Mouse (Mus musculus) hindbrain, embryonic 13.5 days (tissue): ENCODE results near the gene Pde7b. TPM values are rescaled to one million over a fixed set of nuclear protein-coding genes. Genes with fewer than 3 reads are reported as not detected.
"Not testable (repeated sequence)": the region's sequence is repeated elsewhere in the genome, so short reads cannot be mapped to it uniquely, and the experiment has no call there.

Source experiments
- ATAC-seq: fragments of 200-750 bp; cut with Nextera tagmentation; 2 replicates; pipeline ENCODE4 v1.8.0; 2017; ENCODE audit warnings: moderate TSS enrichment; ENCODE audit not compliant: low FRiP score
- H3K27ac ChIP-seq: fragments of 300-500 bp; sonication (generic); 2 replicates; pipeline ENCODE4 v1.5.1; 2015; ENCODE audit warnings: inconsistent platforms, mild to moderate bottlenecking, moderate library complexity
- H3K27me3 ChIP-seq: fragments of 300-500 bp; sonication (generic); 2 replicates; pipeline ENCODE4 v1.6.1; 2015; ENCODE audit warnings: mild to moderate bottlenecking, inconsistent platforms
- H3K36me3 ChIP-seq: fragments of 300-500 bp; sonication (generic); 2 replicates; pipeline ENCODE4 v1.6.1; 2015; ENCODE audit warnings: mild to moderate bottlenecking, inconsistent platforms
- H3K4me1 ChIP-seq: fragments of 300-500 bp; sonication (generic); replicated peaks from 2 replicates; pipeline ENCODE4 v1.6.1; 2015; ENCODE audit warnings: inconsistent platforms
- H3K4me2 ChIP-seq: fragments of 300-500 bp; sonication (generic); 2 replicates; pipeline ENCODE4 v1.6.1; 2015; ENCODE audit warnings: inconsistent platforms, mild to moderate bottlenecking, moderate library complexity
- H3K4me3 ChIP-seq: fragments of 300-500 bp; sonication (generic); 2 replicates; pipeline ENCODE4 v1.5.1; 2015; ENCODE audit warnings: mild to moderate bottlenecking, inconsistent platforms
- H3K9ac ChIP-seq: fragments of 300-500 bp; sonication (generic); 2 replicates; pipeline ENCODE4 v1.6.1; 2015; ENCODE audit warnings: mild to moderate bottlenecking, inconsistent platforms
- H3K9me3 ChIP-seq: fragments of 300-500 bp; sonication (generic); 2 replicates; pipeline ENCODE4 v1.6.1; 2016; ENCODE audit warnings: inconsistent platforms
- WGBS: fragments of 180-500 bp; shearing (Covaris S2); methylation state at CpG from one replicate; pipeline ENCODE4 v1.1.7; 2015; 5-methylcytosine and 5-hydroxymethylcytosine counted together
- polyA plus RNA-seq: library from polyadenylated mRNA; unstranded; fragments of >200 nt; fragmentation: Nextera tagmentation; extraction: Ambion mirVana; gene quantifications from 2 replicates; pipeline ENCODE4 v1.2.1, GENCODE M21; 2015

The Pde7b gene
- polyA plus RNA-seq, 1 experiment from 2014 or later = 2.4 TPM

DNA sequence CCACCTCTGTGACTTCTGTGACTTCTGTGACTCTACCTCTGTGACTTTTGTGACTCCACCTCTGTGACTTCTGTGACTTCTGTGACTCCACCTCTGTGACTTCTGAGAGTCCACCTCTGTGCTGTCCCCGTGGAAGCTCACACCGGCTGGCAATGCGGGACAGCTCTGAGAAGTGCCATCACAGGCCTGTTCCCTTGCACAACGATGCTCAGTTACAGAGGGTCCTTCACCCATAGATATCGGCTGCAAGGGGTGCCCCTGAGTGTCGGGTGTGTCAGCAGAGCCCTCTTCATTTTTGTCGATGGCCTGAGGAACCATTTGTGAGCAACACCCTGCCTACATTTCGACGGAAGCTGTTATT, 206.4 kb downstream of the Pde7b start:
- Histone ChIP-seq H3K9me3 (no peaks in the 10 kb centered on the region), H3K4me2 (no peak overlapping the region), H3K4me1 (no peaks in the 10 kb centered on the region), H3K4me3 (no peak overlapping the region), H3K27ac (no peak overlapping the region), H3K27me3 (no peaks in the 10 kb centered on the region), H3K9ac (no peak overlapping the region), H3K36me3 (no peaks in the 10 kb centered on the region)
- ATAC-seq = no peak
- WGBS = 86% methylated on average over 9 of the region's 9 CpGs

DNA sequence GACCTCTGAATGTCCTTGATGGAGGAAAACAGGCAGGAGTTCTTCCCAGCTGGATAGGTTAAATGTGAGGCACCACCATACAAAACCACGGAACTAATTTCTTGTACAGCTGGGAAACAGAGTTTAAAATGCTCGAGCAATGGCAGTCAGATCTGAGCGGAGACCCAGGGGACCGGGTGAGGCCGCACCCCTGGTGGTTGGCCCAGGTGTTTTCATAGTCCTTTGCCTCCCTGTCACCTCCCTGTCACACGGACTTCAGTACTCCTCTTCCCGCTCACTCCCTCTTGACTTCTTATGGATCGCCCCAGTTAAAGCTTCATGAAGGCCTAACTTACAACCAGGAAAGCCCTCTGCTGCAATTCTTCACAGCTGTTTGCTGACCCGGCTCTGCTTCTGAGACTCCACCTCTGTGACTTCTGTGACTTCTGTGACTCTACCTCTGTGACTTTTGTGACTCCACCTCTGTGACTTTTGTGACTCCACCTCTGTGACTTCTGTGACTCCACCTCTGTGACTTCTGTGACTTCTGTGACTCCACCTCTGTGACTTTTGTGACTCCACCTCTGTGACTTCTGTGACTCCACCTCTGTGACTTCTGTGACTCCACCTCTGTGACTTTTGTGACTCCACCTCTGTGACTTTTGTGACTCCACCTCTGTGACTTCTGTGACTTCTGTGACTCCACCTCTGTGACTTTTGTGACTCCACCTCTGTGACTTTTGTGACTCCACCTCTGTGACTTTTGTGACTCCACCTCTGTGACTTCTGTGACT, 206.9 kb downstream of the Pde7b start:
- 71% methylated on average over 9 of the region's 9 CpGs for WGBS
- H3K27me3 ChIP-seq, H3K9me3 ChIP-seq, H3K4me2 ChIP-seq, H3K4me3 ChIP-seq, ATAC-seq, H3K9ac ChIP-seq, H3K27ac ChIP-seq, H3K4me1 ChIP-seq, H3K36me3 ChIP-seq: not testable (repeated sequence)

DNA sequence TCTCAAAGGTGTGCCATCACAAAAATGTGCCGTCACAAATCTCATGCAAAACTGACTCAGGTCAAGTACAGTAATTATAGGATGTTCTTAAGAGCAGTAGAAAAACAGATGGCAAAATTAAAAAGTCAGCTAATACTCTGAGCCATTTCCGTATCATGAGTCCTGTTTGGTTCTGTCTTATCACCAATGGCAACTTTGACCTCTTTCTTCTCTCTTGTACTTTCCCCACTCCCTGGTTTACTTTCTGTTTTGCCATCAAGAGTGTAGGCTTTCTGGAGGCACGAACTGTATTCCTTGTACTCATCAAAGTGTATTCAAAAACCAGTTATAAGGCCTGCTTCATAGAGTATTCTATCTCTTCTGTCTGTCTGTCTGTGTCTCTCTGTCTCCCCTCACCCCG, 211.0 kb downstream of the Pde7b start:
- no peaks in the 10 kb centered on the region for H3K4me1 ChIP-seq
- no peak overlapping the region for H3K9ac ChIP-seq
- no peaks in the 10 kb centered on the region for H3K36me3 ChIP-seq
- H3K27me3 ChIP-seq = no peaks in the 10 kb centered on the region
- no peak overlapping the region for H3K4me2 ChIP-seq
- no peaks in the 10 kb centered on the region for H3K9me3 ChIP-seq
- WGBS = 94% methylated on average over 4 of the region's 4 CpGs
- no peak overlapping the region for H3K4me3 ChIP-seq
- ATAC-seq = no peak
- no peak overlapping the region for H3K27ac ChIP-seq

DNA sequence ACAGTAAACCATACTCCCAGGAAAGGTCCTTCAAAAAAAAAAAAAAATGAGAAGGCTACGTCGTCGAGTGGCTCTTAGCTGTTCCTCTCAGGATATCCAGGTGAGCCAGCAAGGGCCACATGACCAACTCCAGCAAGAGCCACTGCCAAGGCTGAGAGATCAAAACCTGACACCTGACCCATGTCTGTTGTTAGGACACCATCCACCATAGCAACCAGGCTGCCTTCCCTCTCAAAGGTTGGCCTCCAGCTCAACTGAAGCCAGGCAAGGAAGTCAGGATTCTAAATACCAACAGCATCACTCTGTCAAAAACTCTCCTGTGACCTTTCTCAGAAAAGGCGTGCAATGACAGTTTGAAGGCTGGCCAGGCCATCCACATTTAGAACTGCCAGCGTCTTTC, 211.4 kb downstream of the Pde7b start:
- WGBS = 88% methylated on average over 5 of the region's 5 CpGs

DNA sequence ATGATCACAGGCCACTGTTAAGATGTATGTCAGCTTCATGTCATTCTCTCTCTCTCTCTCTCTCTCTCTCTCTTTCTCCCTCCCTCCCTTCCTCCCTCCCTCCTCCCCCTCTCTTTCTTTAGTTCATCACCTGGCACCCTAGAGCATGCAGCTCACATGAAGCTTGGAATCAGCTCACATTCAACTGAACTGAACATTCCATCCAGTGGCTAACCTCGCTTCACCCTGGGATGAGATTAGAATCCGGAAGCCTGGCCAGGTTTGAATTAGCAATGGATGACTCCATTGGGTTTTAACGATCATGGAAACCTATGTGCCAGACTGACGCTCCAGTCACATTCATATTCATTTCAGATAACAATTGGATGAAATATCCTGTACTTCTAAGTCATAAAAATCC, 215.1 kb downstream of the Pde7b start:
- Histone ChIP-seq H3K4me1 (no peaks in the 10 kb centered on the region), H3K27ac (no peak overlapping the region), H3K4me3 (no peak overlapping the region), H3K36me3 (no peaks in the 10 kb centered on the region), H3K27me3 (no peaks in the 10 kb centered on the region), H3K9ac (no peak overlapping the region), H3K4me2 (no peak overlapping the region), H3K9me3 (no peaks in the 10 kb centered on the region)
- WGBS = 87% methylated on average over 4 of the region's 4 CpGs
- ATAC-seq = no peak

More for the DNA sequence above, 211.4 kb downstream of the Pde7b start:
- no peaks in the 10 kb centered on the region for H3K9me3 ChIP-seq
- no peak overlapping the region for H3K4me3 ChIP-seq
- no peaks in the 10 kb centered on the region for H3K27me3 ChIP-seq
- H3K9ac ChIP-seq = no peak overlapping the region
- no peak overlapping the region for H3K4me2 ChIP-seq
- ATAC-seq = no peak
- no peak overlapping the region for H3K27ac ChIP-seq
- H3K4me1 ChIP-seq = no peaks in the 10 kb centered on the region
- no peaks in the 10 kb centered on the region for H3K36me3 ChIP-seq

DNA sequence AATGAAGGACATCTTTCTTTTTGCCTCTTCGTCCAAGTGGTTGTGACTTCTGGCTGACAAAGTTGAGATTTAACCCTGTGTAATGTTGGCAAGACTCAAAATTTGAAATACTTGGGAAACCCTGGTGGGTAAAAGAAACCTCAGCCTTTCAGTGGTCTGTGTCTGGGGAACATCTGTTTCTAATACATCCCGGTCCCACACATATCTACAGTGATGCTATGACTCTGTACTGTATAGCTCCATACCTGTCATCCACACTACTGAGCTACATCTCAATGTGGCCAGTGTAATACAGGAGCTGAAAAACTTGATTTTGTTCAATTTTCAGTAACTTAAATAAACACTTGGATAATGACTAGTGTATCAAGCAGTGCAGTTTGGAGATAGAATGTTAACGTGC, 216.4 kb downstream of the Pde7b start:
- H3K4me2 ChIP-seq = no peak overlapping the region
- no peaks in the 10 kb centered on the region for H3K36me3 ChIP-seq
- H3K4me1 ChIP-seq = no peaks in the 10 kb centered on the region
- H3K9me3 ChIP-seq = no peaks in the 10 kb centered on the region
- ATAC-seq = no peak
- H3K9ac ChIP-seq = no peak overlapping the region
- no peaks in the 10 kb centered on the region for H3K27me3 ChIP-seq
- WGBS = 87% methylated on average over 3 of the region's 3 CpGs
- H3K4me3 ChIP-seq = no peak overlapping the region
- H3K27ac ChIP-seq = no peak overlapping the region

DNA sequence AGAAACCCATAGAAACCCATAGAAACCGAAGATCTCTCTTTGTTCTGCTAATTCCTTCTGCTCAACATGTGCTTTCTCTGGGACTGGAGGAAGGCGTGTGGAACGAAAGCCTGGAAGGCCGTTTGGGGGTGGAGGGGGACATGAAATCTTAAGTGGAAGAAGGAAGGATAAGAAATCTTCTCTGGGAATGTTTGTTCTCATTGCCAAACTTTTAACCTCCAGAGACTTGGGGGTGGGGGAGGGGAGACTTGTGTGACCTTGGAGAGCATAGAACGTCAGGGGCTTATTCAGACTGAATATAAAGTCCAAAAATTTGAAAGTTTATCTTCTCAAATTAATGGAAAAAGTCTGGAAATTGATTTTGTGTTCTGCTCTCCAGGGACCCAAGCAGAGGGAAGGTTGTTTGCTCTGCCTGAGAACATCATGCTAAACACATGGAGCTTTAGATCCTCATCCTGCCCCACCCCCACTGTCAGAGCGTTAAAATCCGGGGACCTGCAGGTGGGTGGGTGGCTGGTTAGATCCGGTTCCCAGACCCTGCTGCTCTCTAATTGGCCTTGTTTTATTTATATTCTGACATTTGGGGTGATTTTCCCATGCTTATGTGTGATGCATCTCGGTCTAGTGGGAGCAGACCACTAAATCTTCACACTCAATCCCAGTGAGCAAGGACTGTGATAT, 217.0 kb downstream of the Pde7b start:
- H3K4me1 ChIP-seq = no peaks in the 10 kb centered on the region
- no peaks in the 10 kb centered on the region for H3K27me3 ChIP-seq
- H3K9ac ChIP-seq = no peak overlapping the region
- ATAC-seq = no peak
- H3K27ac ChIP-seq = no peak overlapping the region
- WGBS = 69% methylated on average over 9 of the region's 9 CpGs
- H3K4me2 ChIP-seq = no peak overlapping the region
- no peaks in the 10 kb centered on the region for H3K36me3 ChIP-seq
- no peak overlapping the region for H3K4me3 ChIP-seq
- H3K9me3 ChIP-seq = no peaks in the 10 kb centered on the region

DNA sequence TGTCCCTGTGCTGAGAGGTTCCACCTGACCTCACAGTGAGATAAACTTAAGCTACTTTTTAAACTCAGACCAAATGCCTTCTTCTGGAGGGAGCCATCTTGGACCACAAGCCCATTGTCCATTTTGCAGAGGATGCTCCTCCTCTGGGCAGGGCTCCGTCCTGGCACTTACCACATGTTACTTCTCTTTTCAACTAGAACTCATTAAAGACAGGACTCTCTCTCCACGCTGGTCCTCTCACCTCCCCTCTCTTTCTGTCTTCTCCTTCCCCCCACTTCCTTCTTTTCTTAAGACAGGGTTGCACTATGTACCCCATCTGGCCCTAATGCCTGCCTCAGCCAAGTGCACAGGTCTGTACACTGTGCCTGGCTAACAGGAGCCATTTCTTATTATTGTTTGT, 217.8 kb downstream of the Pde7b start:
- Histone ChIP-seq H3K9ac (no peak overlapping the region), H3K36me3 (no peaks in the 10 kb centered on the region), H3K27ac (no peak overlapping the region), H3K9me3 (no peaks in the 10 kb centered on the region), H3K4me1 (no peaks in the 10 kb centered on the region), H3K27me3 (no peaks in the 10 kb centered on the region), H3K4me2 (no peak overlapping the region), H3K4me3 (no peak overlapping the region)
- no peak for ATAC-seq
- 97% methylated on average over 2 of the region's 2 CpGs for WGBS

DNA sequence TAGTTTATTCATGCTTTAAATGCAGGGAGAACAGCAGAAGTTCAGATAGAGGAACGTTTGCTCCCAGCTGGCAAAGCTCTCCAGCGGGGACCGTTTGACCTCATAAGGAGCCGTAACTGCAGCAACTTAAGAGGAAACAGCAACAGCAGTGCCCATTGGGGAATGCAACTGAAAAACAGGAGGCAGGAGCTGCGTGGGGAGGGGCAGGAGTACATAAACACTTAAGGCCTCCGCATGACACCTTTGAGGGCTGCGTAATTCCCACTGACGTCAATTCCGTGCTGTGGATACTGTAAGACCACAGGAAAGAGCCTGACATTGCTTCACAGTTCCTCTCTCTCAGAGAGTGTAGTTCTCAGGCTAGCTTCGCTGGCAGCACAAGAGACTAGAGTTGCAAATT, 219.4 kb downstream of the Pde7b start:
- WGBS = 81% methylated on average over 10 of the region's 10 CpGs
- H3K9me3 ChIP-seq = no peaks in the 10 kb centered on the region
- no peaks in the 10 kb centered on the region for H3K27me3 ChIP-seq
- ATAC-seq = no peak
- H3K27ac ChIP-seq = no peak overlapping the region
- H3K4me2 ChIP-seq = no peak overlapping the region
- H3K4me3 ChIP-seq = no peak overlapping the region
- H3K9ac ChIP-seq = no peak overlapping the region
- no peaks in the 10 kb centered on the region for H3K4me1 ChIP-seq
- H3K36me3 ChIP-seq = no peaks in the 10 kb centered on the region

DNA sequence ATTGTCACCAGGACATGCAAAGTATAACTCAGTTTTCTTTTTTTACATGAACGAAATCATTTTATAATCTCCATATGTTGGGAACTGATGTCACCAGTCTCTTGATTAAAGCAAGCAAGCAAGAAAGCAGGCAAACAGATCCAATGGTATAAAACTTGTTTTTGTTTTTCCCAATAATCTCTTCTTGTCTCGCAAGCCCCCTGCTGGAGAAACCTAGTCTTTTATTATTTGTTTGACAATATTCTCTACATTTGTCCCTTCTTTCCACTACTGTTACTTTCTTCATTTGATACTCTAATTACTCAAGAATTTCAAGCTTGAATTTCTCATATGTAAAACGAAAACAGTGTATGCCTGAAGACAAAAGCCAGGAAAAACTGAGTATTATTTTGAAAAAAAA, 220.1 kb downstream of the Pde7b start:
- H3K9ac ChIP-seq = no peak overlapping the region
- no peaks in the 10 kb centered on the region for H3K27me3 ChIP-seq
- no peak for ATAC-seq
- H3K4me2 ChIP-seq = no peak overlapping the region
- no peaks in the 10 kb centered on the region for H3K36me3 ChIP-seq
- no peaks in the 10 kb centered on the region for H3K9me3 ChIP-seq
- H3K4me3 ChIP-seq = no peak overlapping the region
- no peaks in the 10 kb centered on the region for H3K4me1 ChIP-seq
- no peak overlapping the region for H3K27ac ChIP-seq
- 90% methylated on average over 3 of the region's 3 CpGs for WGBS

DNA sequence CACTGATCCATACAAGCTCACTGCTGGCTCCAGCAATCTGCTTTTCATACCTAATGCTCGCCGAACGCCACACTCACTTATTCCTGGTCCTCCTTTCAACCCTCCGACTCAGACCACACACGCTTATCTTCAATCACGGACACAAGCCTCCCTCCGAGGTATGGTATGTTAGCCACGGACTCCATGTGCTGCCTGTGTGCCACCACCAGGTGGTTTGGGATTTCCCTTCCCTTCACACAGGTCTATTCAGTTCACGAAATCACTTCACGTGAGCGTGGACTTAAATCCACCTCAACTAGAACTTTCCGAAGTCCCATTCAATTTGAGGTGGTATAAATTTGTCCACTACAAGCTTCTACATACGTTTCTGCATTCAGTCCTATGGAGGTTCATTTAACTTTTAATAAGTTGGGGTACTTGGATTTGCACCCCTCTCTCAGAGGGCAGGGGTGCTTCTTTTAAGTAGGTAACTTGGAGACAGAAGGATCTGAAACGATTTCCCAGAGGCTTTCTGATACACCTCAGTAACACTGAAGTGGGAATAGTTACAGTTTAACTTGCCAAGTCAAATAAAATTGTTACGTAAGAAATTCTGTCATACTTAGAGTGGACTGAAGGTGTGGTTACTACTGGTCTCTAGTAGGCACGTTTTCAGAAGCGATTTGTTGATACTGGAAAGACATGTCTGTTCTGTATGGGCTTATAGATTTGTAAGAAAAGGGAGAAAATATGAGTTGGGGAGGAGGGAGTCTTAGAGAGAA, 221.4 kb downstream of the Pde7b start:
- Histone ChIP-seq H3K4me2 (no peak overlapping the region), H3K9ac (no peak overlapping the region), H3K4me1 (no peaks in the 10 kb centered on the region), H3K27ac (no peak overlapping the region), H3K27me3 (no peaks in the 10 kb centered on the region), H3K9me3 (no peaks in the 10 kb centered on the region), H3K4me3 (no peak overlapping the region), H3K36me3 (no peaks in the 10 kb centered on the region)
- 93% methylated on average over 17 of the region's 17 CpGs for WGBS
- ATAC-seq = no peak

DNA sequence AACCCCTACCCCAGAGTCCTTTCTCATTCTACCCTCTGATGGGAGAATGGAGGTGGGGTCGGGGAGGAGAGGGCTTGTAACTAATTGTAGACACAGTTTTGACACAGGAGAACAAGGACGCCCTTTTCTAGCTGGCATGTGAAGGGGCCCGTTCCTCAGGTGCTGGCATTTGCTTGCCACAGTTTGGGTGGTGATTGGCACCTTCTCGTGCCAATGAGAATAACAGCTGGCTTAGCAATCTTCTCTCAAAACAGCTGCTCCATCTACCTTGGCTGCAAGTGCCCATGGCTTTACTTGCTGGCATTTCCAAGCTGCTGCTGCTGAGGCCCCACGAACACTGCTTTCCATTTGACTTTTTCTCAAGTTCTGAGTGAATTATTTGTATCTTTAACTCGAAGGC, 223.7 kb downstream of the Pde7b start:
- Histone ChIP-seq H3K36me3 (no peaks in the 10 kb centered on the region), H3K9ac (no peak overlapping the region), H3K27me3 (no peaks in the 10 kb centered on the region), H3K9me3 (no peaks in the 10 kb centered on the region), H3K27ac (no peak overlapping the region), H3K4me3 (no peak overlapping the region), H3K4me2 (no peak overlapping the region), H3K4me1 (no peaks in the 10 kb centered on the region)
- ATAC-seq = no peak
- 76% methylated on average over 6 of the region's 6 CpGs for WGBS
